Mouse (Mus musculus) ES-E14 (cell line): ENCODE measurements around the gene Hspbap1.

Experiments used
- CHD2 ChIP-seq: IDR thresholded peaks from 2 replicates; pipeline ENCODE4 v1.6.1; 2014; ENCODE audit warnings: mild to moderate bottlenecking, low read depth, low read length, inconsistent platforms
- HCFC1 ChIP-seq: IDR thresholded peaks from 2 replicates; pipeline ENCODE4 v1.6.1; 2012; ENCODE audit warnings: low read length, inconsistent platforms, borderline replicate concordance; ENCODE audit not compliant: insufficient read depth
- MAFK ChIP-seq: IDR thresholded peaks from 2 replicates; pipeline ENCODE4 v1.6.1; 2014; ENCODE audit warnings: mild to moderate bottlenecking, low read depth, low read length, inconsistent platforms; ENCODE audit not compliant: insufficient read depth
- ZNF384 ChIP-seq: IDR thresholded peaks from 2 replicates; pipeline ENCODE4 v1.6.1; 2012; ENCODE audit warnings: low read depth, low read length, inconsistent platforms

DNA sequence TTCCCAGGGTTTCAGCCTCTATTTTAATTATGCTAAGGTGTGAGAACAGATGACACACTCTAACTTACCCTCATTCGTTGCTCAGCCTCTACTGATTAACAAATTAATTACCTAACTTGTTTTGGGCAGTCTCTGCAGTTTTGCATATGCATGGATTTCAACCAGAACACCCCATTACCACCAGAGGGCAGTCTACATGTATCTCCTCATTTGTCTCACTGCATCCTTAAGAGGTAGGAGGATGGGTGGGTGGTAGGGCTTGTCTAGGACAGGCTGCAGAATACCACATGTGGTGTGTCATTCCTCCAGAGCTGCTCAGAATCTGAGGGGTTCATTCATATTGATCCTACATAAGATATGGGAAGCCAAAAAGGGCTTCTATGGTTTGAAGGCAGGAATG is 69.5 kb downstream of the Hspbap1 start:
- TF ChIP-seq MAFK = no peak
- no peak for TF ChIP-seq CHD2
- no peak for TF ChIP-seq ZNF384
- no peak for TF ChIP-seq HCFC1
